Mouse (Mus musculus): ENCODE data around the gene Cyp2j6. TPM values are rescaled to one million over a fixed set of nuclear protein-coding genes. Genes with fewer than 3 reads are reported as not detected.

Cyp2j6 gene
- polyA plus RNA-seq, 2 experiments: 5.0 to 7.0 TPM

GRCm38 (mm10) chr4:96545976-96546375 lies 7.5 kb downstream of the Cyp2j6 start:
- no peak overlapping the region for H3K4me2 ChIP-seq (replicated peaks; ENCODE audit: low read depth, low read length, severe bottlenecking)
- 80% methylated on average over 1 of the region's 1 CpGs for WGBS
- no peak for TF ChIP-seq POLR2A (IDR thresholded peaks at IDR 0.05; ENCODE audit: borderline replicate concordance, extremely low read depth, insufficient read depth, insufficient read length)

GRCm38 (mm10) chr4:96525772-96526171 lies 27.7 kb downstream of the Cyp2j6 start:
- no peak overlapping the region for H3K27ac ChIP-seq (replicated peaks; ENCODE audit: low read depth, low read length)
- ATAC-seq (ENCODE audit: low FRiP score, low read depth) (no peak), DNase-seq (ENCODE audit: low spot score) (no peak)
- no peaks in the 10 kb centered on the region for H3K9me3 ChIP-seq (ENCODE audit: control insufficient read depth, low read length)
- H3K4me3 ChIP-seq (replicated peaks; ENCODE audit: low read length): no peak overlapping the region
- no peaks in the 10 kb centered on the region for H3K4me1 ChIP-seq (ENCODE audit: control insufficient read depth, insufficient read depth, low read length)
- no peaks in the 10 kb centered on the region for H3K36me3 ChIP-seq (ENCODE audit: control insufficient read depth, insufficient read depth, low read length)
- no peaks in the 10 kb centered on the region for H3K27me3 ChIP-seq (ENCODE audit: control insufficient read depth, insufficient read depth, low read length)
- TF ChIP-seq POLR2A (IDR thresholded peaks at IDR 0.05; ENCODE audit: borderline replicate concordance, extremely low read depth, insufficient read depth, insufficient read length): no peak
- no peak overlapping the region for H3K9ac ChIP-seq (ENCODE audit: low read depth, low read length, severe bottlenecking)
- H3K4me2 ChIP-seq (replicated peaks; ENCODE audit: low read depth, low read length, severe bottlenecking): no peak overlapping the region
- 36% methylated on average over 1 of the region's 1 CpGs for WGBS

More at GRCm38 (mm10) chr4:96545976-96546375, 7.5 kb downstream of the Cyp2j6 start:
- Histone ChIP-seq H3K27me3 (ENCODE audit: control insufficient read depth, insufficient read depth, low read length) (no peaks in the 10 kb centered on the region), H3K4me3 (replicated peaks; ENCODE audit: low read length) (no peak overlapping the region), H3K9me3 (ENCODE audit: control insufficient read depth, low read length) (no peaks in the 10 kb centered on the region), H3K36me3 (ENCODE audit: control insufficient read depth, insufficient read depth, low read length) (no peaks in the 10 kb centered on the region), H3K27ac (replicated peaks; ENCODE audit: low read depth, low read length) (no peak overlapping the region), H3K9ac (ENCODE audit: low read depth, low read length, severe bottlenecking) (no peak overlapping the region), H3K4me1 (ENCODE audit: control insufficient read depth, insufficient read depth, low read length) (no peaks in the 10 kb centered on the region)
- ATAC-seq (ENCODE audit: low FRiP score, low read depth) (no peak), DNase-seq (ENCODE audit: low spot score) (no peak)

GRCm38 (mm10) chr4:96522256-96522655 lies 31.2 kb downstream of the Cyp2j6 start:
- TF ChIP-seq POLR2A (IDR thresholded peaks at IDR 0.05; ENCODE audit: borderline replicate concordance, extremely low read depth, insufficient read depth, insufficient read length): no peak
- 97% methylated on average over 2 of the region's 2 CpGs for WGBS
- Histone ChIP-seq H3K9me3 (ENCODE audit: control insufficient read depth, low read length) (no peaks in the 10 kb centered on the region), H3K27ac (replicated peaks; ENCODE audit: low read depth, low read length) (no peak overlapping the region), H3K9ac (ENCODE audit: low read depth, low read length, severe bottlenecking) (no peak overlapping the region), H3K36me3 (ENCODE audit: control insufficient read depth, insufficient read depth, low read length) (no peaks in the 10 kb centered on the region), H3K27me3 (ENCODE audit: control insufficient read depth, insufficient read depth, low read length) (no peaks in the 10 kb centered on the region), H3K4me1 (ENCODE audit: control insufficient read depth, insufficient read depth, low read length) (no peaks in the 10 kb centered on the region), H3K4me3 (replicated peaks; ENCODE audit: low read length) (no peak overlapping the region), H3K4me2 (replicated peaks; ENCODE audit: low read depth, low read length, severe bottlenecking) (no peak overlapping the region)
- no peak for ATAC-seq (ENCODE audit: low FRiP score, low read depth)
- DNase-seq (ENCODE audit: low spot score): no peak

GRCm38 (mm10) chr4:96510083-96510482 lies 43.4 kb downstream of the Cyp2j6 start:
- no peaks in the 10 kb centered on the region for H3K4me1 ChIP-seq (ENCODE audit: control insufficient read depth, insufficient read depth, low read length)
- DNase-seq (ENCODE audit: low spot score) (no peak), ATAC-seq (ENCODE audit: low FRiP score, low read depth) (no peak)
- H3K4me3 ChIP-seq (replicated peaks; ENCODE audit: low read length): no peak overlapping the region
- WGBS: 85% methylated on average over 3 of the region's 3 CpGs
- no peak for TF ChIP-seq POLR2A (IDR thresholded peaks at IDR 0.05; ENCODE audit: borderline replicate concordance, extremely low read depth, insufficient read depth, insufficient read length)
- H3K9me3 ChIP-seq (ENCODE audit: control insufficient read depth, low read length): no peaks in the 10 kb centered on the region
- H3K36me3 ChIP-seq (ENCODE audit: control insufficient read depth, insufficient read depth, low read length): no peaks in the 10 kb centered on the region
- H3K9ac ChIP-seq (ENCODE audit: low read depth, low read length, severe bottlenecking): no peak overlapping the region
- H3K27ac ChIP-seq (replicated peaks; ENCODE audit: low read depth, low read length): no peak overlapping the region
- H3K4me2 ChIP-seq (replicated peaks; ENCODE audit: low read depth, low read length, severe bottlenecking): no peak overlapping the region
- no peaks in the 10 kb centered on the region for H3K27me3 ChIP-seq (ENCODE audit: control insufficient read depth, insufficient read depth, low read length)

- H3K4me1 ChIP-seq (ENCODE audit: control insufficient read depth, insufficient read depth, low read length): no peaks in the 10 kb centered on the region
- H3K27ac ChIP-seq (replicated peaks; ENCODE audit: low read depth, low read length): no peak within 1 kb of the TSS
- DNase-seq (ENCODE audit: low spot score) (no peak), ATAC-seq (ENCODE audit: low FRiP score, low read depth) (no peak)
- no peaks in the 10 kb centered on the region for H3K36me3 ChIP-seq (ENCODE audit: control insufficient read depth, insufficient read depth, low read length)
- WGBS: 81% methylated on average over 1 of the region's 1 CpGs
- no peak within 1 kb of the TSS for H3K9ac ChIP-seq (ENCODE audit: low read depth, low read length, severe bottlenecking)
- no peak within 1 kb of the TSS for H3K4me2 ChIP-seq (replicated peaks; ENCODE audit: low read depth, low read length, severe bottlenecking)
- no peaks in the 10 kb centered on the region for H3K27me3 ChIP-seq (ENCODE audit: control insufficient read depth, insufficient read depth, low read length)
- no peak for TF ChIP-seq POLR2A (IDR thresholded peaks at IDR 0.05; ENCODE audit: borderline replicate concordance, extremely low read depth, insufficient read depth, insufficient read length)
- no peaks in the 10 kb centered on the region for H3K9me3 ChIP-seq (ENCODE audit: control insufficient read depth, low read length)
- H3K4me3 ChIP-seq (replicated peaks; ENCODE audit: low read length): no peak within 1 kb of the TSS
Observed at GRCm38 (mm10) chr4:96507286-96507685, 46.2 kb downstream of the Cyp2j6 start, which contains the start of gene Cyp2j8. TSS of gene Cyp2j8 (minus strand) at chr4:96507386.

Other genes starting within 250 kb of the Cyp2j6 start
- gene Cyp2j11, start 205.0 kb downstream of the Cyp2j6 start, polyA plus RNA-seq (2012; rRNA removed): not detected in 2 replicates
- gene Cyp2j11, start 205.0 kb downstream of the Cyp2j6 start, polyA plus RNA-seq (2014; fragmentation: Nextera tagmentation; extraction: Ambion mirVana): not detected in 2 replicates
- 0.04 and 0.05 TPM in 2 replicates for gene Cyp2j8, start 46.3 kb downstream of the Cyp2j6 start, polyA plus RNA-seq (2012; rRNA removed)
- gene Cyp2j8, start 46.3 kb downstream of the Cyp2j6 start, polyA plus RNA-seq (2014; fragmentation: Nextera tagmentation; extraction: Ambion mirVana): 0.12 TPM in 1 of 2 replicates, not detected in the other
- gene Cyp2j9, start 37.9 kb upstream of the Cyp2j6 start, polyA plus RNA-seq (2012; rRNA removed): 1.3 and 1.6 TPM in 2 replicates
- 1.8 and 2.1 TPM in 2 replicates for gene Cyp2j9, start 37.9 kb upstream of the Cyp2j6 start, polyA plus RNA-seq (2014; fragmentation: Nextera tagmentation; extraction: Ambion mirVana)
- not detected in 2 replicates for gene Cyp2j5, start 110.5 kb upstream of the Cyp2j6 start, polyA plus RNA-seq (2012; rRNA removed)
- gene Cyp2j5, start 110.5 kb upstream of the Cyp2j6 start, polyA plus RNA-seq (2014; fragmentation: Nextera tagmentation; extraction: Ambion mirVana): not detected in 2 replicates
- not detected in 2 replicates for gene Gm12695, start 231.5 kb upstream of the Cyp2j6 start, polyA plus RNA-seq (2012; rRNA removed)
- not detected in 2 replicates for gene Gm12695, start 231.5 kb upstream of the Cyp2j6 start, polyA plus RNA-seq (2014; fragmentation: Nextera tagmentation; extraction: Ambion mirVana)